Mouse (Mus musculus): Measurements from ENCODE around the gene Acacb. TPM values are rescaled to one million over a fixed set of nuclear protein-coding genes. Genes with fewer than 3 reads are reported as not detected.

Acacb gene
- polyA plus RNA-seq, 1 experiment from 2014 or later, result 3.6 TPM

DNA sequence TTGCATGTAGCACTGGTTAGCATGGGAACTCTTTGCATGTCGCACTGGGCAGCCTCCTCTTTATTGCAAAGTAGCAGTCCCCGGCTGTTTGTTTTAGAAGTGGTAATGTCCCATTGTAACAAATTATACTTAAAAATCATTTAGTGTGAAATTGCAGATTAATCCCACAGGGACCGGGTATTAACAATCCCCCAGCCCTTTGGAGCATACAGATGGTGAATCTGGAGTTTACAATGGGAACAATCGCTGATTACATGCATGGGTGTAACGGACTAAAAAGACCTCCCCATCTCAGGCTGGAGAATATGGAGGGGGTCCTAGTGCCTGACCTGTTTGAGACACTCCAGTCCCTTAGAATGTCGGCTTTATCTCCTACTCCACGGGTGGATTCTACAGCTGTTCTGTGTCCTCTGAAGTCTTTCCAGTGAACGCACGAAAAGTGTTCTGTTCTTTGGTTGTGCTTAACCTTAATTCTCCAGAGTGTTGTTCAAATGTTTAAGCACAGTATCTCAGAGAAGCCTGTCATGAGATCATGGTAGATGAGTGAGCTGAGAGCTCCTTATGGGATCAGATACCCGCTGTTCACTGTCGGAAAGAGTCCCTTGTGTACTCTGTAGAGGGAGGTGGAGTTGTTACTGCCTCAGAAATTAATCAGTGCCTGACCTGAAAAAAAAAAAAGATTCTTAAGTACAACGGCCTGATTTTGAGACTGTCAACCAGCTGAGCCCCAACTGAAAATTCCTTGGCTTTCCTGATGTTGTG is 133.2 kb downstream of the Acacb start:
- 7% methylated on average over 12 of the region's 12 CpGs for WGBS
- ATAC-seq (ENCODE audit: low FRiP score, low TSS enrichment), result no peak; the same call in 1 of the 2 replicates
- Histone ChIP-seq H3K4me1 (ENCODE audit: control insufficient read depth, insufficient read depth, low read length) (peaks cover 22% of the 10 kb centered on the region), H3K4me3 (replicated peaks; ENCODE audit: low read depth, low read length) (no peak overlapping the region), H3K36me3 (ENCODE audit: control insufficient read depth, insufficient read depth, low read length) (no peaks in the 10 kb centered on the region), H3K27ac (replicated peaks; ENCODE audit: low read depth, low read length) (no peak overlapping the region), H3K27me3 (ENCODE audit: control insufficient read depth, insufficient read depth, low read length) (peaks cover 43% of the 10 kb centered on the region), H3K4me2 (ENCODE audit: low read length) (peak overlapping the region; percentile 35), H3K9me3 (ENCODE audit: control insufficient read depth, low read length) (no peaks in the 10 kb centered on the region), H3K9ac (replicated peaks; ENCODE audit: low read length) (no peak overlapping the region)
- no peak for DNase-seq

- peaks cover 22% of the 10 kb centered on the region for H3K4me1 ChIP-seq (ENCODE audit: control insufficient read depth, insufficient read depth, low read length)
- H3K9me3 ChIP-seq (ENCODE audit: control insufficient read depth, low read length), result no peaks in the 10 kb centered on the region
- no peak overlapping the region for H3K4me3 ChIP-seq (replicated peaks; ENCODE audit: low read depth, low read length)
- peaks cover 16% of the 10 kb centered on the region for H3K27me3 ChIP-seq (ENCODE audit: control insufficient read depth, insufficient read depth, low read length)
- ATAC-seq (ENCODE audit: low FRiP score, low TSS enrichment), result no peak
- no peaks in the 10 kb centered on the region for H3K36me3 ChIP-seq (ENCODE audit: control insufficient read depth, insufficient read depth, low read length)
- WGBS, result 12% methylated on average over 6 of the region's 6 CpGs
- no peak overlapping the region for H3K4me2 ChIP-seq (ENCODE audit: low read length)
- no peak overlapping the region for H3K9ac ChIP-seq (replicated peaks; ENCODE audit: low read length)
- peak overlapping the region; percentile 49; the same call in 1 of the 2 replicates for H3K27ac ChIP-seq (replicated peaks; ENCODE audit: low read depth, low read length)
- DNase-seq, result peak; percentile 71
Observed at GRCm38 (mm10) chr5:114282346-114282745, 136.0 kb downstream of the Acacb start.

DNA sequence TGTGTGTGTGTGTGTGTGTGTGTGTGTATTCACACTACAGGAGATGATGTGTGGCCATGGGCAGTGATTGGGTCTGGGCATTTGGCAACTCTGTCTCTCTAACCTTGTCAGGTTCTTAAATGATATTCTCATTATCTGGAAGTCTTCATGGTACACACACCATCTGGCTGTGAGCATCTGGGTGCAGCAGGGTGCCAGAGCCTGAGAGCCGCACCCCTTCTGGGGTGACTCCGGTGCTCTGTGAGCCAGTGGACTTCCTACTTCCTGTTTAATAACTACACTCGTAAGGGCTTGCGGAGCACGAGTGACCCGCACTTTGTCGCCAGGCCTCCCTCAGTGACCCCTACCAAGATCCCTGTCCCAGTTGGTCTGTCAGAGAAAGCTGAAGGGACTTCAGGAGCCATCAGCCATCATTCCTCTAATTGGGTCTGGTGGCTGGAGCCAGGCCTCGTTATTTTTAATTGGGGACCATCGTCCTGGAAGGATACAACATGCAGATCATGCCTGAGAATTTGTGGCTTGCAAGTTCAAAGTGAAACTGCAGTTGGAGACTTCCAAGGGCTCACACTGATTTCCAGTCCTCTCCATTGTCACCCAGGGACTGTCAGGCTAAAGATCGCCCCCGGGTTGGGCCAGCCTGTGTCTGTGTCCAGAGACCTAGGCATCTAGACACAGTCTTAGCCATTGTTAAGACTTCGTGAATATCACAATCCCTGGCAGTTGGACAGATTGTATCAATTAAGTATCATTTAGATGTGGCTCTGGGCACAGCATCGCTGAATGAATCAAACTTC is 138.5 kb downstream of the Acacb start:
- no peaks in the 10 kb centered on the region for H3K36me3 ChIP-seq (ENCODE audit: control insufficient read depth, insufficient read depth, low read length)
- 55% methylated on average over 13 of the region's 13 CpGs for WGBS
- no peak for ATAC-seq (ENCODE audit: low FRiP score, low TSS enrichment)
- H3K9ac ChIP-seq (replicated peaks; ENCODE audit: low read length), result no peak overlapping the region
- H3K9me3 ChIP-seq (ENCODE audit: control insufficient read depth, low read length), result no peaks in the 10 kb centered on the region
- peaks cover 18% of the 10 kb centered on the region for H3K4me1 ChIP-seq (ENCODE audit: control insufficient read depth, insufficient read depth, low read length)
- no peak overlapping the region for H3K4me3 ChIP-seq (replicated peaks; ENCODE audit: low read depth, low read length)
- no peak for DNase-seq
- H3K27me3 ChIP-seq (ENCODE audit: control insufficient read depth, insufficient read depth, low read length), result peaks cover 8% of the 10 kb centered on the region; the same call in 1 of the 2 replicates
- no peak overlapping the region for H3K27ac ChIP-seq (replicated peaks; ENCODE audit: low read depth, low read length)
- H3K4me2 ChIP-seq (ENCODE audit: low read length), result no peak overlapping the region

DNA sequence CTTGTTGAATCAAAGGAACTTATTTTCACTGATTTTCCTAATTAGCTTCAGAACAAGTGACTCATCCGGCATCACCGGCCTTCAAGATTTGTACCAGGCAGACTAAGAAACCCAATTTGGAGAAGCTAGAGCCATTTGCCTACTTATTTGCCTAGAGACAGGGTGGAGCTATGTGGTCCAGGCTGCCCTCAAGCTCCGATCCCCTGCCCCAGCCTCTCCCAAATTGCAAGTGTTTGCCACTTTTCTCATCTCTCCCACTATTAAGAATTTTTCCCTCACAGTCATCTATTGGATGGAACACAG is 139.0 kb downstream of the Acacb start:
- ATAC-seq (ENCODE audit: low FRiP score, low TSS enrichment), result no peak
- no peaks in the 10 kb centered on the region for H3K36me3 ChIP-seq (ENCODE audit: control insufficient read depth, insufficient read depth, low read length)
- no peak overlapping the region for H3K27ac ChIP-seq (replicated peaks; ENCODE audit: low read depth, low read length)

DNA sequence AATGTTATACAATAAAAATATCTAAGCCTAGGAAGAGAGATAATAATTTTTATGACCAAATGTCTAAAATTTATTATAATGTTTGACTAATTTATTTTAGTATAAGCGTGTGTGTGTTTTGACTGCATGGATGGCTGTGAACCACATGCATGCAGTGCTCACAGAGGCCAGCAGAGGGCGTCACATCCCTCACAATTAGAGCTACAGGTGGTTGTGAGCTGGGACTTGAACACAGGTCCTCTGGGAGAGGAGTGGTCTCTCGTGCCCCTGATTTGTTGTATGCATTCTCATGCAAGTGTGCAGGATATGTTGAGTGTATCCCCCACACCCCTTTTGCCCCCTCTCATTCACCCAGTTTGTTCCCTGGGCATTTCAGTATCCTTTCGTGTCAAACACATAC is 139.8 kb downstream of the Acacb start:
- H3K27me3 ChIP-seq (ENCODE audit: control insufficient read depth, insufficient read depth, low read length), result peaks cover 8% of the 10 kb centered on the region; the same call in 1 of the 2 replicates
- no peak overlapping the region for H3K27ac ChIP-seq (replicated peaks; ENCODE audit: low read depth, low read length)
- ATAC-seq (ENCODE audit: low FRiP score, low TSS enrichment) (no peak), DNase-seq (no peak)
- H3K4me3 ChIP-seq (replicated peaks; ENCODE audit: low read depth, low read length), result no peak overlapping the region
- H3K4me2 ChIP-seq (ENCODE audit: low read length), result no peak overlapping the region
- 84% methylated on average over 4 of the region's 4 CpGs for WGBS
- H3K9me3 ChIP-seq (ENCODE audit: control insufficient read depth, low read length), result no peaks in the 10 kb centered on the region
- peaks cover 26% of the 10 kb centered on the region for H3K4me1 ChIP-seq (ENCODE audit: control insufficient read depth, insufficient read depth, low read length)
- H3K36me3 ChIP-seq (ENCODE audit: control insufficient read depth, insufficient read depth, low read length), result no peaks in the 10 kb centered on the region
- H3K9ac ChIP-seq (replicated peaks; ENCODE audit: low read length), result no peak overlapping the region

More for the DNA sequence above, 139.0 kb downstream of the Acacb start:
- H3K27me3 ChIP-seq (ENCODE audit: control insufficient read depth, insufficient read depth, low read length), result peaks cover 8% of the 10 kb centered on the region; the same call in 1 of the 2 replicates
- no peaks in the 10 kb centered on the region for H3K9me3 ChIP-seq (ENCODE audit: control insufficient read depth, low read length)
- no peak for DNase-seq
- H3K4me1 ChIP-seq (ENCODE audit: control insufficient read depth, insufficient read depth, low read length), result peaks cover 22% of the 10 kb centered on the region
- no peak overlapping the region for H3K9ac ChIP-seq (replicated peaks; ENCODE audit: low read length)
- WGBS, result 77% methylated on average over 3 of the region's 3 CpGs
- H3K4me2 ChIP-seq (ENCODE audit: low read length), result no peak overlapping the region
- no peak overlapping the region for H3K4me3 ChIP-seq (replicated peaks; ENCODE audit: low read depth, low read length)

- no peak overlapping the region for H3K4me3 ChIP-seq (replicated peaks; ENCODE audit: low read depth, low read length)
- no peak overlapping the region for H3K4me2 ChIP-seq (ENCODE audit: low read length)
- H3K9me3 ChIP-seq (ENCODE audit: control insufficient read depth, low read length), result no peaks in the 10 kb centered on the region
- no peak overlapping the region for H3K27ac ChIP-seq (replicated peaks; ENCODE audit: low read depth, low read length)
- peaks cover 23% of the 10 kb centered on the region for H3K4me1 ChIP-seq (ENCODE audit: control insufficient read depth, insufficient read depth, low read length)
- ATAC-seq (ENCODE audit: low FRiP score, low TSS enrichment) (no peak), DNase-seq (no peak)
- no peak overlapping the region for H3K9ac ChIP-seq (replicated peaks; ENCODE audit: low read length)
- WGBS, result 91% methylated on average over 16 of the region's 16 CpGs
- H3K36me3 ChIP-seq (ENCODE audit: control insufficient read depth, insufficient read depth, low read length), result no peaks in the 10 kb centered on the region
- peaks cover 8% of the 10 kb centered on the region; the same call in 1 of the 2 replicates for H3K27me3 ChIP-seq (ENCODE audit: control insufficient read depth, insufficient read depth, low read length)
Observed at GRCm38 (mm10) chr5:114286872-114287571, 140.7 kb downstream of the Acacb start.

DNA sequence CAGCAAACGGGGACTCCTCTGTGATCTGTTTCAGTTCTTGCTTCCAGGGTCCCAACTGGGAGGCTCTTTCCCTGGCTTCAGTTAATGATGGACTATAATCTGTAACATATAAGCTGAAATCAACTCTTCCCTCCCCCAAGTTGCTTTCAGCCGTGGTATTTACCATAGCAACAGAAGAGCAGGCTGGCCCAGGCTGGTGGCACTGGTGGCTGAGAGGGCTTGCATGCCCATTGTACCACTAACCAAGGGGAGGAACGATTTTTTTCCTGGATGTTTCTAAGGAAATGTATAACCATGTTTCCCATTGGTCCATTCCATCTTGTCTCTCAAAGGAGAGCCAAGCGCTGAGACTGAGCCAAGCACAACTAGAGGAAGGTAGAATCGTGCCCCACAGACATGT is 142.1 kb downstream of the Acacb start:
- H3K4me2 ChIP-seq (ENCODE audit: low read length), result no peak overlapping the region
- 92% methylated on average over 5 of the region's 5 CpGs for WGBS
- no peak for DNase-seq
- H3K27me3 ChIP-seq (ENCODE audit: control insufficient read depth, insufficient read depth, low read length), result peaks cover 10% of the 10 kb centered on the region; the same call in 1 of the 2 replicates
- no peak for ATAC-seq (ENCODE audit: low FRiP score, low TSS enrichment)
- no peak overlapping the region for H3K4me3 ChIP-seq (replicated peaks; ENCODE audit: low read depth, low read length)
- no peaks in the 10 kb centered on the region for H3K9me3 ChIP-seq (ENCODE audit: control insufficient read depth, low read length)
- no peak overlapping the region for H3K9ac ChIP-seq (replicated peaks; ENCODE audit: low read length)
- H3K4me1 ChIP-seq (ENCODE audit: control insufficient read depth, insufficient read depth, low read length), result peaks cover 17% of the 10 kb centered on the region; the same call in 1 of the 2 replicates
- H3K27ac ChIP-seq (replicated peaks; ENCODE audit: low read depth, low read length), result no peak overlapping the region
- H3K36me3 ChIP-seq (ENCODE audit: control insufficient read depth, insufficient read depth, low read length), result no peaks in the 10 kb centered on the region

DNA sequence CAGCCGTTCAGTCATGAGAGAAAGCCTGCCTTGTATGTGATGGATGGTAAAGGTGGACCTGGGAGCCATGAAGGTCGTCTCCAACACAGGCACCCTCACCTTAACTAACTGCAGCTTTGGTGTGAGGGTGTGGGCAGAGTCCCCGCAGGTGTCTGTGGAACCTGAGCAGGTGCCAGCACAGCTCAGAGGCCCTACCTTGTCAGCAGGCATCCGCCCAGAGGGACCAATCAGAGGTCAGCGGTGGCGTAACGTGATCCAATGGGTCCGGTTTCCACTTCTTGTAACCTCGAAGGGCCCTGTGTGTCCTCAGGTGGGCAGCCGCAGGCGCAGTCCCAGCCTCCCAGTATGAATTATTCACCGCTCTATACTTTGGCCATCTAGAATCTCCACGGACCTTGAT is 142.5 kb downstream of the Acacb start, which contains the start of gene Myo1h:
TSS of gene Myo1h (plus strand) at position 293 of the 400 bp plus-strand sequence.
- Histone ChIP-seq H3K4me1 (ENCODE audit: control insufficient read depth, insufficient read depth, low read length) (peaks cover 17% of the 10 kb centered on the region; the same call in 1 of the 2 replicates), H3K36me3 (ENCODE audit: control insufficient read depth, insufficient read depth, low read length) (no peaks in the 10 kb centered on the region), H3K9ac (replicated peaks; ENCODE audit: low read length) (no peak within 1 kb of the TSS), H3K27me3 (ENCODE audit: control insufficient read depth, insufficient read depth, low read length) (peaks cover 9% of the 10 kb centered on the region), H3K27ac (replicated peaks; ENCODE audit: low read depth, low read length) (no peak within 1 kb of the TSS; the same call in 1 of the 2 replicates), H3K9me3 (ENCODE audit: control insufficient read depth, low read length) (no peaks in the 10 kb centered on the region), H3K4me2 (ENCODE audit: low read length) (no peak within 1 kb of the TSS), H3K4me3 (replicated peaks; ENCODE audit: low read depth, low read length) (no peak within 1 kb of the TSS)
- WGBS, result 60% methylated on average over 13 of the region's 13 CpGs
- DNase-seq (no peak), ATAC-seq (ENCODE audit: low FRiP score, low TSS enrichment) (no peak)

Measured in midbrain, embryonic 14.5 days (tissue).